Mouse (Mus musculus): ENCODE measurements at regions not wholly inside any gene's neighbourhood (a gene's known extent, or its start where the extent isn't known, plus 50 kb on each side); places are given as distances from the start of the nearest gene placed in this dataset.
A peak's percentile ranks its signal among the peaks of the same experiment; 100 is the strongest.
"Not testable (repeated sequence)": the region's sequence is repeated elsewhere in the genome, so short reads cannot be mapped to it uniquely, and the experiment has no call there.

GRCm38 (mm10) chr8:39833251-39833650, 841.6 kb upstream of the Adam24 start:
- no peak for DNase-seq (ENCODE audit: extremely low spot score, low spot score)

GRCm38 (mm10) chr8:39846854-39847253, 828.0 kb upstream of the Adam24 start:
- DNase-seq (ENCODE audit: extremely low spot score, low spot score) = no peak

GRCm38 (mm10) chr8:39862544-39862943, 812.3 kb upstream of the Adam24 start:
- DNase-seq (ENCODE audit: extremely low spot score, low spot score) = no peak

GRCm38 (mm10) chr8:39902251-39902650, 772.6 kb upstream of the Adam24 start:
- DNase-seq (ENCODE audit: extremely low spot score, low spot score) = no peak

- no peak for DNase-seq (ENCODE audit: extremely low spot score, low spot score)
These were observed 762.0 kb upstream of the Adam24 start for GRCm38 (mm10) chr8:39912926-39913325.

GRCm38 (mm10) chr8:39921336-39921735, 753.5 kb upstream of the Adam24 start:
- no peak for DNase-seq (ENCODE audit: extremely low spot score, low spot score)

GRCm38 (mm10) chr8:39923741-39924140, 751.1 kb upstream of the Adam24 start:
- DNase-seq (ENCODE audit: extremely low spot score, low spot score) = no peak

GRCm38 (mm10) chr8:39950178-39950896, 724.5 kb upstream of the Adam24 start:
- no peak for DNase-seq (ENCODE audit: extremely low spot score, low spot score)

- DNase-seq (ENCODE audit: extremely low spot score, low spot score) = no peak
These were observed 720.4 kb upstream of the Adam24 start for GRCm38 (mm10) chr8:39954497-39954896.

- no peak for DNase-seq (ENCODE audit: extremely low spot score, low spot score)
These were observed 720.0 kb upstream of the Adam24 start for GRCm38 (mm10) chr8:39954924-39955323.

- no peak for DNase-seq (ENCODE audit: extremely low spot score, low spot score)
These were observed 669.6 kb upstream of the Adam24 start for GRCm38 (mm10) chr8:40005207-40005837.

GRCm38 (mm10) chr8:40019281-40019943, 655.5 kb upstream of the Adam24 start:
- DNase-seq (ENCODE audit: extremely low spot score, low spot score) = no peak

GRCm38 (mm10) chr8:40064145-40064544, 610.7 kb upstream of the Adam24 start:
- DNase-seq (ENCODE audit: extremely low spot score, low spot score) = no peak

- no peak for DNase-seq (ENCODE audit: extremely low spot score, low spot score)
These were observed 603.7 kb upstream of the Adam24 start for GRCm38 (mm10) chr8:40071131-40071530.

- not testable (repeated sequence) for DNase-seq (ENCODE audit: extremely low spot score, low spot score)
These were observed 593.9 kb upstream of the Adam24 start for GRCm38 (mm10) chr8:40080976-40081375.

- no peak for DNase-seq (ENCODE audit: extremely low spot score, low spot score)
These were observed 590.7 kb upstream of the Adam24 start for GRCm38 (mm10) chr8:40084129-40084528.

GRCm38 (mm10) chr8:40089377-40089776, 585.5 kb upstream of the Adam24 start:
- DNase-seq (ENCODE audit: extremely low spot score, low spot score) = no peak

GRCm38 (mm10) chr8:40124402-40124801, 550.5 kb upstream of the Adam24 start:
- no peak for DNase-seq (ENCODE audit: extremely low spot score, low spot score)

- DNase-seq (ENCODE audit: extremely low spot score, low spot score) = no peak
These were observed 547.7 kb upstream of the Adam24 start for GRCm38 (mm10) chr8:40127141-40127540.

GRCm38 (mm10) chr8:40132662-40133257, 542.1 kb upstream of the Adam24 start:
- no peak for DNase-seq (ENCODE audit: extremely low spot score, low spot score)

- DNase-seq (ENCODE audit: extremely low spot score, low spot score) = peak; percentile 73
These were observed 523.7 kb upstream of the Adam24 start for GRCm38 (mm10) chr8:40150911-40151797.

All from neural tube, embryonic 10.5 days (tissue).